31 mouse cellular contexts compared by ENCODE assay signal in genomic region chr16:92970587-92970986, GRCm38 (mm10).
"Had no signal": no experiment of that assay in that cellular context is flagged by ENCODE, and none has a peak within 500 bp of the region (broad histone marks: within the 10 kb centered on the region; RNA-seq: fewer than 3 reads in every experiment).

No protein-coding gene starts in this region.

- H3K27me3 ChIP-seq: liver, embryonic 13.5 days; liver, embryonic 15.5 days; lung, embryonic 15.5 days; midbrain, embryonic 12.5 days; midbrain, embryonic 13.5 days; midbrain, embryonic 15.5 days; neural tube, embryonic 12.5 days had no signal

- H3K27ac ChIP-seq: limb, embryonic 10.5 days; limb, embryonic 12.5 days; limb, embryonic 13.5 days; limb, embryonic 15.5 days; liver, embryonic 12.5 days; liver, embryonic 13.5 days; liver, embryonic 14.5 days; liver, embryonic 15.5 days; lung, embryonic 15.5 days; macrophage; midbrain, embryonic 10.5 days; midbrain, embryonic 12.5 days; midbrain, embryonic 13.5 days; midbrain, embryonic 15.5 days; neural tube, embryonic 12.5 days had no signal

- H3K4me1 ChIP-seq: liver, embryonic 12.5 days; liver, embryonic 13.5 days; liver, embryonic 15.5 days; lung, embryonic 15.5 days; midbrain, embryonic 10.5 days; midbrain, embryonic 12.5 days; midbrain, embryonic 13.5 days; midbrain, embryonic 15.5 days; neural tube, embryonic 12.5 days had no signal

- H3K36me3 ChIP-seq: limb, embryonic 10.5 days; limb, embryonic 12.5 days; limb, embryonic 13.5 days; limb, embryonic 15.5 days; liver, embryonic 12.5 days; liver, embryonic 13.5 days; liver, embryonic 15.5 days; lung, embryonic 15.5 days; midbrain, embryonic 10.5 days; midbrain, embryonic 12.5 days; midbrain, embryonic 13.5 days; midbrain, embryonic 15.5 days; neural tube, embryonic 12.5 days had no signal

- DNase-seq: left cerebral cortex, postnatal 4 days; liver; liver, embryonic 13.5 days; liver, postnatal 0 days; lung, adult 18-20 months; lung, adult 2 months; lung, embryonic 14.5 days; lung, postnatal 10 days; lung, postnatal 14 days; lung, postnatal 36 days; lung, postnatal 4 days; midbrain, embryonic 14.5 days had no signal

- H3K4me2 ChIP-seq: limb, embryonic 12.5 days; limb, embryonic 13.5 days; limb, embryonic 15.5 days; liver, embryonic 11.5 days; liver, embryonic 12.5 days; liver, embryonic 13.5 days; liver, embryonic 15.5 days; lung, embryonic 14.5 days; lung, embryonic 15.5 days; midbrain, embryonic 11.5 days; midbrain, embryonic 12.5 days; midbrain, embryonic 13.5 days; midbrain, embryonic 15.5 days; neural tube, embryonic 12.5 days had no signal

- H3K9ac ChIP-seq: limb, embryonic 12.5 days; limb, embryonic 13.5 days; limb, embryonic 15.5 days; liver, embryonic 12.5 days; liver, embryonic 13.5 days; liver, embryonic 14.5 days; liver, embryonic 15.5 days; liver, postnatal 0 days; lung, embryonic 14.5 days; lung, embryonic 15.5 days; midbrain, embryonic 12.5 days; midbrain, embryonic 13.5 days; midbrain, embryonic 15.5 days; neural tube, embryonic 12.5 days had no signal

- H3K4me3 ChIP-seq: limb, embryonic 10.5 days; limb, embryonic 12.5 days; limb, embryonic 13.5 days; limb, embryonic 15.5 days; liver, embryonic 12.5 days; liver, embryonic 13.5 days; liver, embryonic 15.5 days; lung, embryonic 15.5 days; megakaryocyte, embryonic 14.5 days; midbrain, embryonic 10.5 days; midbrain, embryonic 12.5 days; midbrain, embryonic 13.5 days; midbrain, embryonic 15.5 days; neural tube, embryonic 12.5 days had no signal

- H3K9me3 ChIP-seq: limb, embryonic 10.5 days; limb, embryonic 12.5 days; limb, embryonic 13.5 days; limb, embryonic 15.5 days; liver, embryonic 12.5 days; liver, embryonic 13.5 days; liver, embryonic 15.5 days; lung, embryonic 15.5 days; midbrain, embryonic 10.5 days; midbrain, embryonic 12.5 days; midbrain, embryonic 13.5 days; midbrain, embryonic 15.5 days; neural tube, embryonic 12.5 days had no signal

- ATAC-seq: liver, embryonic 12.5 days; liver, postnatal 0 days; lung, postnatal 0 days; midbrain, embryonic 13.5 days; midbrain, embryonic 15.5 days; midbrain, embryonic 16.5 days had no signal
